ENCODE assay signal across 16 mouse cellular contexts in the genomic region with DNA sequence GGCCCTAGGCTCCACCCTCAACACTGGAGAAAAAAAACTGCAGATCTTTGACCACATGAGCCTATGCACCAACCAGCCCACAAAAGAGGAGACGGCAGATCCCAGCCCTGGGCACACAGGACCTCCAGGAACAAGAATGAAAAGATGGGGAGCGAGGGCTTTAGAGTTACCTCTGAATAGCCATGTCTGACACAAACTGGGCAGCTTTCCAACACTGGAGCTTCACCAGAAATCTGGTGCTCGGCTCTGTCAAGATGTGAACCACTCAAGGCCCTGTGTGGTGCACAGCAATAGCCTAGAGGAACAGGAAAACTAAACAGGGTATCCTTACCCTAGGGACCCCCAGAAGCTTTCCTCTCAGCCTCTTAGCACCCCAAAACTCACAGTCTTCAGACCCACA.
DNase-seq lines count a peak whose midpoint lies in the region; ATAC-seq and TF ChIP-seq lines count a peak whose summit lies in the region.
"Had no signal": no experiment of that assay in that cellular context is flagged by ENCODE, and none has a peak within 500 bp of the region (broad histone marks: within the 10 kb centered on the region; RNA-seq: fewer than 3 reads in every experiment).

No protein-coding gene starts in this region.

- peak; percentile 56 for DNase-seq in adrenal gland, adult 2 months
- no peak for DNase-seq in adrenal gland, postnatal 4 days (ENCODE audit: low spot score in 2 of 2)
- peak; percentile 58 for DNase-seq in heart, postnatal 4 days
- DNase-seq in heart, adult 11 months = no peak
- peak; percentile 48 for DNase-seq in limb, embryonic 14.5 days (ENCODE audit: low spot score)
- no peak for DNase-seq in limb, embryonic 10.5 days (ENCODE audit: low spot score)
- DNase-seq in NIH3T3 (ENCODE audit: low read depth) = peak; percentile 27
- no peak for DNase-seq in urinary bladder, adult 18-20 months (ENCODE audit: low spot score in 2 of 2)
- DNase-seq: cerebellum, adult 2 months; embryo, embryonic 11 days; lung, postnatal 14 days had no signal

- H3K4me2 ChIP-seq in limb, embryonic 14.5 days (replicated peaks; ENCODE audit: low read depth, low read length, severe bottlenecking) = no peak overlapping the region
- H3K4me2 ChIP-seq: liver, embryonic 12.5 days; midbrain, embryonic 12.5 days had no signal

- no peaks in the 10 kb centered on the region for H3K9me3 ChIP-seq in limb, embryonic 14.5 days (ENCODE audit: control insufficient read depth, low read length)
- H3K9me3 ChIP-seq in limb, embryonic 10.5 days (replicated peaks) = no peaks in the 10 kb centered on the region
- H3K9me3 ChIP-seq: liver, embryonic 12.5 days; midbrain, embryonic 12.5 days had no signal

- H3K4me3 ChIP-seq in limb, embryonic 14.5 days (replicated peaks; ENCODE audit: low read length) = no peak overlapping the region
- H3K4me3 ChIP-seq in limb, embryonic 10.5 days = no peak overlapping the region
- H3K4me3 ChIP-seq: erythroblast, embryonic 14.5 days; liver, embryonic 12.5 days; midbrain, embryonic 12.5 days had no signal

- H3K9ac ChIP-seq in limb, embryonic 14.5 days (ENCODE audit: low read depth, low read length, severe bottlenecking) = no peak overlapping the region
- H3K9ac ChIP-seq: liver, embryonic 12.5 days; midbrain, embryonic 12.5 days had no signal

- peaks cover 24% of the 10 kb centered on the region for H3K4me1 ChIP-seq in limb, embryonic 14.5 days (ENCODE audit: control insufficient read depth, insufficient read depth, low read length)
- H3K4me1 ChIP-seq in limb, embryonic 10.5 days = peaks cover 60% of the 10 kb centered on the region
- H3K4me1 ChIP-seq: liver, embryonic 12.5 days; midbrain, embryonic 12.5 days had no signal

- H3K27me3 ChIP-seq in limb, embryonic 14.5 days (ENCODE audit: control insufficient read depth, insufficient read depth, low read length) = no peaks in the 10 kb centered on the region
- H3K27me3 ChIP-seq in limb, embryonic 10.5 days (ENCODE audit: low read depth, poor library complexity, severe bottlenecking) = no peaks in the 10 kb centered on the region
- H3K27me3 ChIP-seq: liver, embryonic 12.5 days; midbrain, embryonic 12.5 days had no signal

- no peak overlapping the region for H3K27ac ChIP-seq in limb, embryonic 14.5 days (replicated peaks; ENCODE audit: low read depth, low read length)
- no peak overlapping the region for H3K27ac ChIP-seq in limb, embryonic 10.5 days
- H3K27ac ChIP-seq: liver, embryonic 12.5 days; midbrain, embryonic 12.5 days; stomach, postnatal 0 days had no signal

- no peaks in the 10 kb centered on the region for H3K36me3 ChIP-seq in limb, embryonic 14.5 days (ENCODE audit: control insufficient read depth, insufficient read depth, low read length)
- no peaks in the 10 kb centered on the region for H3K36me3 ChIP-seq in limb, embryonic 10.5 days
- H3K36me3 ChIP-seq: liver, embryonic 12.5 days; midbrain, embryonic 12.5 days had no signal

- TF ChIP-seq POLR2A in limb, embryonic 14.5 days (IDR thresholded peaks at IDR 0.05; ENCODE audit: borderline replicate concordance, extremely low read depth, insufficient read depth, insufficient read length) = no peak

- no peak for ATAC-seq in limb, embryonic 14.5 days (ENCODE audit: low FRiP score, low read depth)
- ATAC-seq: intestine, postnatal 0 days; liver, embryonic 12.5 days had no signal

- 61% methylated on average over 3 of the region's 3 CpGs for WGBS in limb, embryonic 14.5 days
- WGBS in limb, embryonic 10.5 days = 92% methylated on average over 3 of the region's 3 CpGs

Comparison
In these comparisons a context has a peak if more than half of its experiments do, and no peak if none do; other contexts are left out.
1. DNase-seq: peak in adrenal gland, adult 2 months (single experiment), heart, postnatal 4 days (single experiment), limb, embryonic 14.5 days (single experiment) and NIH3T3 (single experiment); none in adrenal gland, postnatal 4 days (0 of 2), heart, adult 11 months (single experiment), limb, embryonic 10.5 days (single experiment) and urinary bladder, adult 18-20 months (0 of 2).